Comparison of ENCODE assay signal across 11 mouse cellular contexts in genomic region chr5:122525238-122525931, GRCm38 (mm10). TPM values are rescaled to one million over a fixed set of nuclear protein-coding genes. Genes with fewer than 3 reads are reported as not detected.
DNase-seq lines count a peak whose midpoint lies in the region; ATAC-seq and TF ChIP-seq lines count a peak whose summit lies in the region.
"Had no signal": no experiment of that assay in that cellular context is flagged by ENCODE, and none has a peak within 500 bp of the region (broad histone marks: within the 10 kb centered on the region; RNA-seq: fewer than 3 reads in every experiment).

No protein-coding gene starts in this region.

- no peaks in the 10 kb centered on the region for H3K36me3 ChIP-seq in lung, postnatal 0 days (ENCODE audit: insufficient read depth, low read length)
- no peaks in the 10 kb centered on the region for H3K36me3 ChIP-seq in forebrain, postnatal 0 days (ENCODE audit: insufficient read depth)

- no peak for TF ChIP-seq EP300 in lung, postnatal 0 days (IDR thresholded peaks at IDR 0.05)

- TF ChIP-seq CTCF in layer of hippocampus, adult 2 months (conservative IDR thresholded peaks at IDR 0.05), result no peak
- TF ChIP-seq CTCF in lung, postnatal 0 days (IDR thresholded peaks at IDR 0.05), result no peak
- no peak for TF ChIP-seq CTCF in forebrain, postnatal 0 days (IDR thresholded peaks at IDR 0.05; ENCODE audit: low read depth)

- DNase-seq in layer of hippocampus, adult 2 months (ENCODE audit: low spot score in 2 of 2), result no peak
- no peak for DNase-seq in layer of hippocampus, adult 9-10 months (ENCODE audit: low spot score)
- DNase-seq in heart, adult 18-20 months, result peak; percentile 57 to 67
- DNase-seq in heart, postnatal 36 days, result peak; percentile 46 to 58
- DNase-seq in lung, postnatal 0 days (ENCODE audit: low spot score), result peak; percentile 57
- no peak for DNase-seq in thymus, postnatal 10 days (ENCODE audit: low spot score in 2 of 2)
- no peak for DNase-seq in layer of hippocampus, postnatal 36 days
- DNase-seq in forebrain, postnatal 0 days, result no peak
- DNase-seq: adrenal gland, postnatal 14 days; midbrain, embryonic 14.5 days; thymus, postnatal 25 days had no signal

- H3K9ac ChIP-seq in lung, postnatal 0 days (replicated peaks; ENCODE audit: low read depth), result no peak overlapping the region
- H3K9ac ChIP-seq in forebrain, postnatal 0 days, result no peak overlapping the region

- no peaks in the 10 kb centered on the region for H3K9me3 ChIP-seq in lung, postnatal 0 days (ENCODE audit: low read length)
- no peaks in the 10 kb centered on the region for H3K9me3 ChIP-seq in forebrain, postnatal 0 days (ENCODE audit: low read length)

- peak; percentile 55 for ATAC-seq in lung, postnatal 0 days
- no peak for ATAC-seq in forebrain, postnatal 0 days

- H3K4me2 ChIP-seq in lung, postnatal 0 days (replicated peaks; ENCODE audit: low read depth, low read length), result no peak overlapping the region
- H3K4me2 ChIP-seq in forebrain, postnatal 0 days (ENCODE audit: low read depth), result no peak overlapping the region

- intact Hi-C loops in heart, postnatal 36 days (cut with DNase I), result loop anchor here (1.0 to 2.0 kb wide), 2 partner anchors 15 to 96 kb away; no protein-coding TSS in a partner anchor

- H3K27ac ChIP-seq in layer of hippocampus, adult 2 months, result peak overlapping the region; percentile 71
- peak overlapping the region; percentile 57 for H3K27ac ChIP-seq in lung, postnatal 0 days (ENCODE audit: low read length)
- no peak overlapping the region for H3K27ac ChIP-seq in forebrain, postnatal 0 days (ENCODE audit: low read depth, low read length)

- H3K27me3 ChIP-seq in lung, postnatal 0 days (replicated peaks; ENCODE audit: insufficient read depth, low read length), result no peaks in the 10 kb centered on the region
- H3K27me3 ChIP-seq in forebrain, postnatal 0 days (ENCODE audit: insufficient read depth, low read length), result no peaks in the 10 kb centered on the region

- no peak overlapping the region for H3K4me3 ChIP-seq in layer of hippocampus, adult 2 months
- no peak overlapping the region for H3K4me3 ChIP-seq in lung, postnatal 0 days (ENCODE audit: low read depth, low read length)
- no peak overlapping the region for H3K4me3 ChIP-seq in forebrain, postnatal 0 days (ENCODE audit: low read depth, low read length)

- peaks cover 20% of the 10 kb centered on the region for H3K4me1 ChIP-seq in lung, postnatal 0 days (ENCODE audit: insufficient read depth, low read depth, low read length)
- no peaks in the 10 kb centered on the region for H3K4me1 ChIP-seq in forebrain, postnatal 0 days (ENCODE audit: insufficient read depth)

- WGBS in lung, postnatal 0 days, result 45% methylated on average over 14 of the region's 14 CpGs
- WGBS in forebrain, postnatal 0 days, result 76% methylated on average over 14 of the region's 14 CpGs

RNA-seq across cellular contexts. Expression of gene Atp2a2, which starts 23.4 kb away (rescaled TPM):
- 100 to 1,000 TPM; 588 to 630 TPM for total RNA-seq in layer of hippocampus, adult 2 months (2021)
- over 10,000 TPM; 12,284 to 12,648 TPM for total RNA-seq in heart, adult 18-20 months (2021)
- total RNA-seq in heart, postnatal 36 days (2021), result over 10,000 TPM; 11,843 to 11,873 TPM
- polyA plus RNA-seq in lung, postnatal 0 days (2015; fragmentation: Nextera tagmentation; extraction: Ambion mirVana), result 27.4 and 32.4 TPM in 2 replicates
- 100 to 1,000 TPM; 639 to 686 TPM for total RNA-seq in layer of hippocampus, postnatal 36 days (2021)
- total RNA-seq in forebrain, postnatal 0 days (2014; rRNA removed), result 143 and 178 TPM in 2 replicates
- 28.8 and 37.2 TPM in 2 replicates for polyA plus RNA-seq in forebrain, postnatal 0 days (2015; fragmentation: Nextera tagmentation; extraction: Ambion mirVana)

Comparison
In these comparisons a context has a peak if more than half of its experiments do, and no peak if none do; other contexts are left out.
1. DNase-seq: peak in heart, adult 18-20 months (2 of 2), heart, postnatal 36 days (2 of 2) and lung, postnatal 0 days (single experiment); none in layer of hippocampus, adult 2 months (0 of 2), layer of hippocampus, adult 9-10 months (single experiment), thymus, postnatal 10 days (0 of 2), layer of hippocampus, postnatal 36 days (0 of 2) and forebrain, postnatal 0 days (single experiment).
2. RNA of gene Atp2a2, which starts 23.4 kb away (total RNA-seq): 12,284 to 12,648 TPM in heart, adult 18-20 months and 11,843 to 11,873 TPM in heart, postnatal 36 days; 639 to 686 TPM in layer of hippocampus, postnatal 36 days, 588 to 630 TPM in layer of hippocampus, adult 2 months and 143 to 178 TPM in forebrain, postnatal 0 days; every median in the first group is over 10 times any median in the second.